Mouse (Mus musculus) spleen, adult 2 months (tissue): Measurements from ENCODE around the gene Entpd7. TPM values are rescaled to one million over a fixed set of nuclear protein-coding genes. Genes with fewer than 3 reads are reported as not detected.

Source experiments
- DNase-seq, 2 experiments: peaks; one replicate each; pipeline versions ENCODE4 v3.0.0 to v3.0.0-alpha.2; 2012 to 2021; ENCODE audit warnings: low spot score in 2 of 2, low read depth in 1 of 2
- H3K27ac ChIP-seq: fragments of 200-500 bp; 2 replicates; pipeline ENCODE4 v1.5.1; 2012; ENCODE audit warnings: low read length, inconsistent platforms; ENCODE audit not compliant: insufficient read depth
- H3K27me3 ChIP-seq: fragments of 200-500 bp; 2 replicates; pipeline ENCODE4 v1.6.1; 2012; ENCODE audit warnings: mild to moderate bottlenecking, moderate library complexity, low read length, inconsistent platforms; ENCODE audit not compliant: control insufficient read depth, insufficient read depth
- H3K36me3 ChIP-seq: fragments of 200-500 bp; 2 replicates; pipeline ENCODE4 v1.6.1; 2012; ENCODE audit warnings: mild to moderate bottlenecking, low read length, inconsistent platforms; ENCODE audit not compliant: control insufficient read depth, insufficient read depth
- H3K4me1 ChIP-seq: fragments of 200-500 bp; 2 replicates; pipeline ENCODE4 v1.6.1; 2011; ENCODE audit warnings: inconsistent platforms; ENCODE audit not compliant: control insufficient read depth, insufficient read depth, insufficient read length
- H3K4me3 ChIP-seq: fragments of 200-500 bp; 2 replicates; pipeline ENCODE4 v1.5.1; 2011; ENCODE audit warnings: mild to moderate bottlenecking, inconsistent platforms; ENCODE audit not compliant: insufficient read depth, insufficient read length; ENCODE audit errors: extremely low read depth
- CTCF ChIP-seq: fragments of 200-500 bp; IDR thresholded peaks from 2 replicates; pipeline ENCODE4 v1.5.1; 2011; ENCODE audit warnings: mild to moderate bottlenecking, inconsistent platforms; ENCODE audit not compliant: insufficient read depth, insufficient read length, insufficient replicate concordance; ENCODE audit errors: extremely low read depth
- POLR2A ChIP-seq: fragments of 200-500 bp; IDR thresholded peaks from 2 replicates; pipeline ENCODE4 v1.6.1; 2011; ENCODE audit warnings: low read depth, low read length, inconsistent platforms
- WGBS: fragments of 180-500 bp; shearing (Covaris S2); methylation state at CpG from one replicate; pipeline ENCODE4 v1.1.7; 2018; 5-methylcytosine and 5-hydroxymethylcytosine counted together
- polyA plus RNA-seq: library from polyadenylated mRNA; depleted of rRNA; stranded (reverse); fragments of >200 nt; gene quantifications from 2 replicates; pipeline ENCODE4 v1.2.3, GENCODE M21; 2012

The Entpd7 gene
- polyA plus RNA-seq, 1 experiment = 3.5 TPM

DNA sequence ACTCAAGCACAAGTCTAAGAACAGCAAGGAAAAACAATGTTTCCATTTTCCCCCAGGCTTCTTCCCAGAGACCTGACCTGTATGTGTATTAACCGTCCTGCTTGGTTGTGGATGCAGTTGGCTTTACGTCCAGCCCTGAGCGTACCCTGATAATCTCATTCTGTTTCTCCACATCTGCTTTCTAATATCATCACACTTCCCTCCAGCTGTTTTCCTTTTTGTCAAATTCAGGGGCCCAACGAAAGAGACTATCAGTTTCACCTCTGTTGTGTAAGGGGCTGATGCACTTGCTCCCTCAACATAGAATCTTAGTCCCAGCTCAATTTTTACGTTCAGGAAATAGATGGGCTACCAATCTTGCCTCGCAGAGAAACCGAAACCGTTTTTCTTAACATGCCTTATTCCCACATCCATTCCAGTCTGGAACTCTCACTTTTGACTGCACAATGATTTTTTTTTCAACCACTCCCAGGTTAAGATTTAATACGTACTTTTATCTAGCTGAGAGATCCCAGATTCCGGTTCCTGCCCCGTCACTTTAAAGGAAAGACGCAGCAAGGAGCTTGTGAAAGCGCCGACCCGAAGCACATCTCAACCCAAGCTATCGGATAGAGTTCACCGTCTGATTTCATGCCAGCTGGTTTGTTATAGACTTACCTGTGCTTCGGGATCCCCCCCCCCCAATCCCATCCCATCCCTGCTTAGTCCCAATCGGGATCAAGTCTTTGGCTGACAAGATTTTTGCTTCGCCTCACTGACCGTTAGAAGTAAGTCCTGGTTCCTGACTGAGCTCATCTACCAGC, 15.8 kb upstream of the Entpd7 start:
- H3K27ac ChIP-seq = peak overlapping the region; percentile 2
- 1% methylated on average over 21 of the region's 21 CpGs for WGBS
- DNase-seq = no peak
- H3K4me1 ChIP-seq = peaks cover 2% of the 10 kb centered on the region; the same call in 1 of the 2 replicates
- H3K27me3 ChIP-seq = no peaks in the 10 kb centered on the region
- TF ChIP-seq CTCF (no peak), POLR2A (no peak)
- peak overlapping the region; percentile 87 for H3K4me3 ChIP-seq
- no peaks in the 10 kb centered on the region for H3K36me3 ChIP-seq

GRCm38 (mm10) chr19:43674316-43674689, 15.2 kb upstream of the Entpd7 start:
- DNase-seq = no peak
- Histone ChIP-seq H3K4me1 (peaks cover 4% of the 10 kb centered on the region; the same call in 1 of the 2 replicates), H3K4me3 (peak overlapping the region; percentile 87), H3K27me3 (no peaks in the 10 kb centered on the region), H3K27ac (peak overlapping the region; percentile 63; the same call in 1 of the 2 replicates), H3K36me3 (no peaks in the 10 kb centered on the region)
- under 1% methylated on average over 28 of the region's 29 CpGs for WGBS
- TF ChIP-seq CTCF (no peak), POLR2A (no peak)

DNA sequence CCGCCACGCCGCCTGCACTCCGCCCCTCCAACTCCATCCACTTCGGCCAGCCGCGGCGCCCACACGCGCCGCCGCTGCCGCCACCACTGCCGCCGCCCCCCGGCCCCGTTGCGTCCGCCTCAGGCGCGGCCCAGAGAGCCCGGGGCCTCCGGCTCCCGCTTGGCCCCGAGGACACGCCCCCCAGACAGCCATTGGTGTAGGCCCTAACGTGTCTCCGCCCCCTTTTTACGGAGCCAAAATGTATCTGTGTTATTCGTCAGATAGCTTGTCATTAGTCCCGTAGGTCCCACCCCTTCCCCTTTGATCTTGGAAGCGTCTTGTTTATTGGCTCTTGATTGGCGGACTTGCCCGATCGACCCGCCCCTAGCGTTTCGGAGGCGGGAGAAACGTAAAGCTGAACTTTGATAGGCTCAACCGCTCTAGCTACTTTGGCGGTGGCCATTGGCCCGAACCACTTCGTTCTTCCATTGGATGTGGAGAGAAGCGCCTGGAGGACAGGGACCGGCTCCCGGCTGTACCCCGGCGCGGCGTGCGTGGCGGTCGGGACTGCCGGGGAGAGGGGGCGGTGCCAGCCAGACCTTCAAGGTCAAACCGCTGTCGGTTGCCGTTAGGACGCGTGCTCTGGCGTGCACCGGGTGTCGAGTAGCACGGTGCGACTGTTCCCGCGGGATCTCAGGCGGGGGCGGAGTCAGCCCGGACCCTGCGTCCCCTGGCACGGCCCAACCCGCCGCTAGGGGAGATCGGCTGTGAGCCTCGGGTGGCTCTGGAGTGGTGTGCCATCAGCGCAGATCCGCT, 14.5 kb upstream of the Entpd7 start, which contains the start of gene Slc25a28:
Gene Slc25a28, minus strand, starts transcription at position 152 of the 795 bp plus-strand sequence.
- under 1% methylated on average over 75 of the region's 79 CpGs for WGBS
- peak; percentile 98 to 100 for DNase-seq
- TF ChIP-seq CTCF (peak; percentile 75), POLR2A (peak; percentile 95)
- Histone ChIP-seq H3K4me1 (peaks cover 10% of the 10 kb centered on the region; the same call in 1 of the 2 replicates), H3K4me3 (peak within 1 kb of the TSS; percentile 87), H3K27me3 (no peaks in the 10 kb centered on the region), H3K36me3 (no peaks in the 10 kb centered on the region), H3K27ac (peak within 1 kb of the TSS; percentile 91)

GRCm38 (mm10) chr19:43675525-43676400, 13.7 kb upstream of the Entpd7 start:
- peak overlapping the region; percentile 91 for H3K27ac ChIP-seq
- WGBS = 1% methylated on average over 43 of the region's 43 CpGs
- DNase-seq = peak in 1 of 2 experiments; percentile 52
- no peaks in the 10 kb centered on the region for H3K27me3 ChIP-seq
- H3K36me3 ChIP-seq = no peaks in the 10 kb centered on the region
- peak overlapping the region; percentile 70 for H3K4me3 ChIP-seq
- peaks cover 10% of the 10 kb centered on the region; the same call in 1 of the 2 replicates for H3K4me1 ChIP-seq
- TF ChIP-seq POLR2A (no peak; the same call in 1 of the 2 replicates), CTCF (no peak)

DNA sequence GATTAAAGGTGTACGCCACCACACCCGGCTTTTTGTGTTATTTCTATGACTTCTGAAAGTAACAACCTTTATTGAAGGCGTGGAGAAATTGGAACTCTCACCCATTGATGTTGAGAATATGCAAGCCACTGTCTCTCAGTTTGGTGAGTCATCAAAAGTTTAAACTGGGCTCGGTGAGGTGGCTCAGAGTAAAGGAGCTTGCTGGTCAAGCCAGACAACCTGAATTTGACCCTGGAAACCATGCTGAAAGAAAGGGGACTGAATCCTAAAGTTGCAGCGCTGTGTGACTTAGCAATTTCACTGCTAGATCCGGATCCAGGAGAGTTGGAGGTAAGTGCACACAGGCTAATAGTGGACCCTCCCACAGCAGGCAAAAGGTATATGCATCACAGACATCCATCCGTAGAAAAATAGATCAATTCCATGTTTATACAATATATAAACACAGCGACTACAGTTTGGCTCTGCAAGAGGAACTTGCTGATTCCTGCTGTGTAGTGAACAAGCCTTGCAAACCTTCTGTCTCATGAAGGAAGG, 10.9 kb upstream of the Entpd7 start:
- Histone ChIP-seq H3K27ac (peak overlapping the region; percentile 8; the same call in 1 of the 2 replicates), H3K4me1 (peaks cover 10% of the 10 kb centered on the region; the same call in 1 of the 2 replicates), H3K36me3 (no peaks in the 10 kb centered on the region), H3K4me3 (no peak overlapping the region), H3K27me3 (no peaks in the 10 kb centered on the region)
- no peak for DNase-seq
- 71% methylated on average over 8 of the region's 8 CpGs for WGBS
- TF ChIP-seq POLR2A = no peak
- TF ChIP-seq CTCF = no peak

- TF ChIP-seq POLR2A (no peak; the same call in 1 of the 2 replicates), CTCF (no peak)
- Histone ChIP-seq H3K27ac (peak overlapping the region; percentile 80), H3K4me3 (no peak overlapping the region)
Measured at GRCm38 (mm10) chr19:43679474-43679981, 9.9 kb upstream of the Entpd7 start.

More at GRCm38 (mm10) chr19:43679474-43679981, 9.9 kb upstream of the Entpd7 start:
- 25% methylated on average over 10 of the region's 10 CpGs for WGBS
- H3K27me3 ChIP-seq = no peaks in the 10 kb centered on the region
- peaks cover 10% of the 10 kb centered on the region; the same call in 1 of the 2 replicates for H3K4me1 ChIP-seq
- DNase-seq = peak in 1 of 2 experiments; percentile 35
- H3K36me3 ChIP-seq = no peaks in the 10 kb centered on the region
